In the genomic region with DNA sequence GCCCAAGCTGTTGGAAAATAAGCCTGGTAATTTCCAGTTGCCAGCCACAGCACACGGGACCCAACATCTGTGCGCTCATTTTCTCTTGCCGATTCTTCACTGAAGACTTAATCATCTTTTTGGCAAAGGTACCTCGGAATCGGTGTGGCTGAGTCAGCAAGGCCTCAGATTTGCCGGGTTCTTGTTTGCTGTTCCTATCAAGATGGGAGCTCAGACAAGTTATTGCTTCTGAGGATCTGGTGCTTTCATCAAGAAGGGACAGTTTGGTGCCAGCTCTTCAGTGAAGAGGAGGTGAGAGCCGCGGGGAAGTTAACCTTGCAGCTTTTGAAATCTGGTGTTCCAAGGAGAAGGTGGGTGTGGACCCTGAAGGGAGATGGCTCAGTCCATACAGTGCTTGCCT, we compare ENCODE assay signal across 13 mouse cellular contexts. TPM values are rescaled to one million over a fixed set of nuclear protein-coding genes. Genes with fewer than 3 reads are reported as not detected.
DNase-seq lines count a peak whose midpoint lies in the region; ATAC-seq and TF ChIP-seq lines count a peak whose summit lies in the region.
"Had no signal": no experiment of that assay in that cellular context is flagged by ENCODE, and none has a peak within 500 bp of the region (broad histone marks: within the 10 kb centered on the region; RNA-seq: fewer than 3 reads in every experiment).

No protein-coding gene starts in this region.

- WGBS in lung, embryonic 14.5 days: 83% methylated on average over 8 of the region's 8 CpGs
- whole genome bisulfite sequencing in neural tube, embryonic 13.5 days: 93% methylated on average over 8 of the region's 8 CpGs
- whole genome bisulfite sequencing in intestine, embryonic 15.5 days: 76% methylated on average over 8 of the region's 8 CpGs

- 0 out of 2 replicates have a peak, but pooled peaks cover 3% of the 10 kb centered on the region for H3K4me1 ChIP-seq in lung, embryonic 14.5 days (ENCODE audit: insufficient read depth)
- H3K4me1 ChIP-seq in neural tube, embryonic 13.5 days (replicated peaks): peaks cover 19% of the 10 kb centered on the region
- H3K4me1 ChIP-seq in intestine, embryonic 15.5 days (replicated peaks): peaks cover 6% of the 10 kb centered on the region

- peak overlapping the region; percentile 96; the same call in 1 of the 2 replicates for H3K27ac ChIP-seq in gastrocnemius, adult 2 months
- H3K27ac ChIP-seq in lung, embryonic 14.5 days (ENCODE audit: low read depth): no peak overlapping the region
- H3K27ac ChIP-seq in neural tube, embryonic 13.5 days (replicated peaks): no peak overlapping the region
- H3K27ac ChIP-seq in intestine, embryonic 15.5 days: no peak overlapping the region

- no peaks in the 10 kb centered on the region for H3K9me3 ChIP-seq in lung, embryonic 14.5 days (ENCODE audit: low read depth, low read length)
- no peaks in the 10 kb centered on the region for H3K9me3 ChIP-seq in neural tube, embryonic 13.5 days
- no peaks in the 10 kb centered on the region for H3K9me3 ChIP-seq in intestine, embryonic 15.5 days

- no peak for ATAC-seq in lung, embryonic 14.5 days (ENCODE audit: insufficient read depth)
- ATAC-seq in neural tube, embryonic 13.5 days (ENCODE audit: low read depth): no peak
- no peak for ATAC-seq in intestine, embryonic 15.5 days

- no peak for DNase-seq in gastrocnemius, adult 2 months
- DNase-seq in gastrocnemius, postnatal 36 days: no peak
- DNase-seq in lung, embryonic 14.5 days: no peak
- DNase-seq in lung, postnatal 4 days: no peak
- DNase-seq in fat pad, adult 2 months (ENCODE audit: extremely low read depth, low read depth, low spot score): peak; percentile 92
- DNase-seq in thymus, postnatal 36 days: no peak
- DNase-seq: embryo, embryonic 11 days; right cerebral cortex, postnatal 4 days; thymus, adult 18-20 months had no signal

- no peaks in the 10 kb centered on the region for H3K27me3 ChIP-seq in lung, embryonic 14.5 days (ENCODE audit: insufficient read depth, low read length)
- no peaks in the 10 kb centered on the region for H3K27me3 ChIP-seq in neural tube, embryonic 13.5 days
- H3K27me3 ChIP-seq in intestine, embryonic 15.5 days (replicated peaks): no peaks in the 10 kb centered on the region

- no peak for TF ChIP-seq CTCF in gastrocnemius, adult 2 months (IDR thresholded peaks at IDR 0.05)
- TF ChIP-seq CTCF in lung, embryonic 14.5 days (IDR thresholded peaks at IDR 0.05; ENCODE audit: low read depth): no peak

- H3K4me2 ChIP-seq in lung, embryonic 14.5 days: no peak overlapping the region; the same call in 1 of the 2 replicates
- peak overlapping the region; percentile 83 for H3K4me2 ChIP-seq in neural tube, embryonic 13.5 days
- no peak overlapping the region for H3K4me2 ChIP-seq in intestine, embryonic 15.5 days (replicated peaks)

- H3K36me3 ChIP-seq in lung, embryonic 14.5 days (ENCODE audit: insufficient read depth): peaks cover 32% of the 10 kb centered on the region
- H3K36me3 ChIP-seq in neural tube, embryonic 13.5 days: peaks cover 37% of the 10 kb centered on the region
- H3K36me3 ChIP-seq in intestine, embryonic 15.5 days: peaks cover 16% of the 10 kb centered on the region; the same call in 1 of the 2 replicates

- 0 out of 2 replicates have a peak overlapping the region, but pooled peaks have one; percentile 82 for H3K9ac ChIP-seq in lung, embryonic 14.5 days
- H3K9ac ChIP-seq in neural tube, embryonic 13.5 days: 0 out of 2 replicates have a peak overlapping the region, but pooled peaks have one; percentile 1
- H3K9ac ChIP-seq in intestine, embryonic 15.5 days: no peak overlapping the region

- peak overlapping the region; percentile 79 for H3K4me3 ChIP-seq in gastrocnemius, adult 2 months
- no peak overlapping the region for H3K4me3 ChIP-seq in lung, embryonic 14.5 days (ENCODE audit: low read depth, low read length)
- no peak overlapping the region for H3K4me3 ChIP-seq in neural tube, embryonic 13.5 days
- H3K4me3 ChIP-seq in intestine, embryonic 15.5 days (replicated peaks): no peak overlapping the region

- intact Hi-C loops in gastrocnemius, adult 2 months (cut with DNase I): no loop called here
- intact Hi-C loops in gastrocnemius, postnatal 36 days (cut with DNase I): no loop called here

RNA-seq across cellular contexts. Expression of a gene that starts 1.6 kb away (rescaled TPM):
- 1 to 10 TPM; 6.5 to 8.2 TPM for total RNA-seq in gastrocnemius, adult 2 months (2021)
- total RNA-seq in gastrocnemius, postnatal 36 days (2021): 1 to 10 TPM; 6.0 to 6.4 TPM
- polyA plus RNA-seq in lung, embryonic 14.5 days (2014; fragmentation: Nextera tagmentation; extraction: Ambion mirVana): 21.4 and 24.4 TPM in 2 replicates
- polyA plus RNA-seq in neural tube, embryonic 13.5 days (2015; fragmentation: Nextera tagmentation; extraction: Ambion mirVana): 25.6 and 26.5 TPM in 2 replicates
- polyA plus RNA-seq in intestine, embryonic 15.5 days (2015; fragmentation: Nextera tagmentation; extraction: Ambion mirVana): 20.8 and 21.4 TPM in 2 replicates

RNA-seq across cellular contexts. Expression of a gene that starts 16.3 kb away (rescaled TPM):
- not detected for total RNA-seq in gastrocnemius, adult 2 months (2021)
- total RNA-seq in gastrocnemius, postnatal 36 days (2021): not detected
- polyA plus RNA-seq in lung, embryonic 14.5 days (2014; fragmentation: Nextera tagmentation; extraction: Ambion mirVana): not detected in 2 replicates
- 0.14 TPM in 1 of 2 replicates, not detected in the other for polyA plus RNA-seq in neural tube, embryonic 13.5 days (2015; fragmentation: Nextera tagmentation; extraction: Ambion mirVana)
- 0.80 and 1.5 TPM in 2 replicates for polyA plus RNA-seq in intestine, embryonic 15.5 days (2015; fragmentation: Nextera tagmentation; extraction: Ambion mirVana)
- total RNA-seq: gastrocnemius, adult 18-20 months; layer of hippocampus, postnatal 14 days had no signal

RNA-seq across cellular contexts. Expression of a gene that starts 21.8 kb away (rescaled TPM):
- under 1 TPM; 0.22 to 0.59 TPM for total RNA-seq in gastrocnemius, adult 2 months (2021)
- 1 to 10 TPM in 1 of 2 experiments, under 1 TPM in 1; 0.57 to 1.1 TPM for total RNA-seq in gastrocnemius, postnatal 36 days (2021)
- polyA plus RNA-seq in lung, embryonic 14.5 days (2014; fragmentation: Nextera tagmentation; extraction: Ambion mirVana): 3.2 and 3.8 TPM in 2 replicates
- polyA plus RNA-seq in neural tube, embryonic 13.5 days (2015; fragmentation: Nextera tagmentation; extraction: Ambion mirVana): 0.79 and 1.9 TPM in 2 replicates
- polyA plus RNA-seq in intestine, embryonic 15.5 days (2015; fragmentation: Nextera tagmentation; extraction: Ambion mirVana): 2.5 and 2.9 TPM in 2 replicates

RNA-seq across cellular contexts. Expression of a gene that starts 42.1 kb away (rescaled TPM):
- not detected for total RNA-seq in gastrocnemius, adult 2 months (2021)
- total RNA-seq in gastrocnemius, postnatal 36 days (2021): not detected
- 23.8 and 26.7 TPM in 2 replicates for polyA plus RNA-seq in lung, embryonic 14.5 days (2014; fragmentation: Nextera tagmentation; extraction: Ambion mirVana)
- polyA plus RNA-seq in neural tube, embryonic 13.5 days (2015; fragmentation: Nextera tagmentation; extraction: Ambion mirVana): 0.14 and 0.20 TPM in 2 replicates
- polyA plus RNA-seq in intestine, embryonic 15.5 days (2015; fragmentation: Nextera tagmentation; extraction: Ambion mirVana): 42.9 and 45.6 TPM in 2 replicates
- total RNA-seq: layer of hippocampus, postnatal 14 days had no signal

RNA-seq across cellular contexts. Expression of a gene that starts 58.1 kb away (rescaled TPM):
- total RNA-seq in gastrocnemius, adult 2 months (2021): not detected
- not detected for total RNA-seq in gastrocnemius, postnatal 36 days (2021)
- 1.5 and 1.8 TPM in 2 replicates for polyA plus RNA-seq in lung, embryonic 14.5 days (2014; fragmentation: Nextera tagmentation; extraction: Ambion mirVana)
- polyA plus RNA-seq in neural tube, embryonic 13.5 days (2015; fragmentation: Nextera tagmentation; extraction: Ambion mirVana): 0.63 TPM in 1 of 2 replicates, not detected in the other
- polyA plus RNA-seq in intestine, embryonic 15.5 days (2015; fragmentation: Nextera tagmentation; extraction: Ambion mirVana): 1.4 and 1.9 TPM in 2 replicates
- total RNA-seq: gastrocnemius, adult 18-20 months; layer of hippocampus, postnatal 14 days had no signal
